Mouse (Mus musculus) heart, embryonic 12.5 days (tissue): ENCODE results near the gene Afap1l2. TPM values are rescaled to one million over a fixed set of nuclear protein-coding genes. Genes with fewer than 3 reads are reported as not detected.

Experiments used
- ATAC-seq: fragments of 200-750 bp; cut with Nextera tagmentation; 2 replicates; pipeline ENCODE4 v1.8.0; 2017; ENCODE audit warnings: moderate TSS enrichment, moderate library complexity; ENCODE audit not compliant: insufficient number of reproducible peaks, low FRiP score
- H3K27ac ChIP-seq: fragments of 300-500 bp; sonication (generic); 2 replicates; pipeline ENCODE4 v1.5.1; 2016; ENCODE audit warnings: mild to moderate bottlenecking, moderate library complexity; ENCODE audit not compliant: poor library complexity, severe bottlenecking
- H3K27me3 ChIP-seq: fragments of 300-500 bp; sonication (generic); replicated peaks from 2 replicates; pipeline ENCODE4 v1.6.1; 2016; ENCODE audit warnings: mild to moderate bottlenecking, moderate library complexity
- H3K36me3 ChIP-seq: fragments of 300-500 bp; sonication (generic); 2 replicates; pipeline ENCODE4 v1.6.1; 2016; ENCODE audit warnings: mild to moderate bottlenecking, moderate library complexity
- H3K4me1 ChIP-seq: fragments of 300-500 bp; sonication (generic); replicated peaks from 2 replicates; pipeline ENCODE4 v1.6.1; 2016; ENCODE audit warnings: mild to moderate bottlenecking
- H3K4me2 ChIP-seq: fragments of 300-500 bp; sonication (generic); 2 replicates; pipeline ENCODE4 v1.6.1; 2016; ENCODE audit warnings: mild to moderate bottlenecking, moderate library complexity
- H3K4me3 ChIP-seq: fragments of 300-500 bp; sonication (generic); 2 replicates; pipeline ENCODE4 v1.5.1; 2016; ENCODE audit warnings: mild to moderate bottlenecking
- H3K9ac ChIP-seq: fragments of 300-500 bp; sonication (generic); 2 replicates; pipeline ENCODE4 v1.6.1; 2016; ENCODE audit warnings: mild to moderate bottlenecking, moderate library complexity
- H3K9me3 ChIP-seq: fragments of 300-500 bp; sonication (generic); replicated peaks from 2 replicates; pipeline ENCODE4 v1.6.1; 2016; ENCODE audit warnings: mild to moderate bottlenecking, moderate library complexity
- WGBS: fragments of 180-500 bp; shearing (Covaris S2); methylation state at CpG from one replicate; pipeline ENCODE4 v1.1.7; 2016; 5-methylcytosine and 5-hydroxymethylcytosine counted together
- polyA plus RNA-seq: library from polyadenylated mRNA; unstranded; fragments of >200 nt; fragmentation: Nextera tagmentation; extraction: Ambion mirVana; gene quantifications from 2 replicates; pipeline ENCODE4 v1.2.1, GENCODE M21; 2016

Afap1l2 gene
- polyA plus RNA-seq, 1 experiment from 2014 or later, result 0.92 TPM

- Histone ChIP-seq H3K27me3 (peaks cover 16% of the 10 kb centered on the region; the same call in 1 of the 2 replicates), H3K9ac (no peak overlapping the region), H3K27ac (no peak overlapping the region), H3K36me3 (no peaks in the 10 kb centered on the region), H3K4me3 (no peak overlapping the region), H3K4me2 (no peak overlapping the region), H3K4me1 (no peaks in the 10 kb centered on the region), H3K9me3 (0 out of 2 replicates have a peak, but pooled peaks cover 5% of the 10 kb centered on the region)
- no peak for ATAC-seq
- 92% methylated on average over 3 of the region's 3 CpGs for WGBS
Measured at GRCm38 (mm10) chr19:56914658-56915057, 93.4 kb downstream of the Afap1l2 start.

- no peak overlapping the region for H3K27ac ChIP-seq
- peaks cover 20% of the 10 kb centered on the region; the same call in 1 of the 2 replicates for H3K27me3 ChIP-seq
- no peak overlapping the region for H3K4me3 ChIP-seq
- H3K36me3 ChIP-seq, result no peaks in the 10 kb centered on the region
- H3K4me2 ChIP-seq, result no peak overlapping the region
- no peak overlapping the region for H3K9ac ChIP-seq
- 0 out of 2 replicates have a peak, but pooled peaks cover 5% of the 10 kb centered on the region for H3K9me3 ChIP-seq
- ATAC-seq, result no peak
- H3K4me1 ChIP-seq, result no peaks in the 10 kb centered on the region
- WGBS, result 65% methylated on average over 4 of the region's 4 CpGs
Measured at GRCm38 (mm10) chr19:56913761-56914160, 94.3 kb downstream of the Afap1l2 start.

- no peak overlapping the region for H3K27ac ChIP-seq
- H3K27me3 ChIP-seq, result peaks cover 9% of the 10 kb centered on the region; the same call in 1 of the 2 replicates
- no peak overlapping the region for H3K9ac ChIP-seq
- H3K9me3 ChIP-seq, result 0 out of 2 replicates have a peak, but pooled peaks cover 5% of the 10 kb centered on the region
- 0 out of 2 replicates have a peak, but pooled peaks cover 3% of the 10 kb centered on the region for H3K4me1 ChIP-seq
- 57% methylated on average over 11 of the region's 11 CpGs for WGBS
- no peak overlapping the region for H3K4me2 ChIP-seq
- H3K4me3 ChIP-seq, result no peak overlapping the region
- no peaks in the 10 kb centered on the region for H3K36me3 ChIP-seq
- no peak for ATAC-seq
Measured at GRCm38 (mm10) chr19:56910561-56910960, 97.5 kb downstream of the Afap1l2 start.

GRCm38 (mm10) chr19:56908472-56909270 is 99.4 kb downstream of the Afap1l2 start:
- Histone ChIP-seq H3K27ac (no peak overlapping the region), H3K36me3 (no peaks in the 10 kb centered on the region), H3K9ac (no peak overlapping the region), H3K9me3 (no peaks in the 10 kb centered on the region), H3K4me2 (no peak overlapping the region), H3K27me3 (peaks cover 13% of the 10 kb centered on the region; the same call in 1 of the 2 replicates), H3K4me1 (0 out of 2 replicates have a peak, but pooled peaks cover 3% of the 10 kb centered on the region), H3K4me3 (no peak overlapping the region)
- 67% methylated on average over 17 of the region's 17 CpGs for WGBS
- ATAC-seq, result no peak

GRCm38 (mm10) chr19:56907850-56908249 is 100.2 kb downstream of the Afap1l2 start:
- H3K9me3 ChIP-seq, result no peaks in the 10 kb centered on the region
- no peak overlapping the region for H3K4me3 ChIP-seq
- H3K36me3 ChIP-seq, result no peaks in the 10 kb centered on the region
- H3K9ac ChIP-seq, result no peak overlapping the region
- H3K4me1 ChIP-seq, result 0 out of 2 replicates have a peak, but pooled peaks cover 3% of the 10 kb centered on the region
- no peak overlapping the region for H3K4me2 ChIP-seq
- ATAC-seq, result no peak
- H3K27me3 ChIP-seq, result peaks cover 13% of the 10 kb centered on the region; the same call in 1 of the 2 replicates
- WGBS, result 40% methylated on average over 3 of the region's 3 CpGs
- no peak overlapping the region for H3K27ac ChIP-seq

GRCm38 (mm10) chr19:56905395-56905794 is 102.6 kb downstream of the Afap1l2 start:
- Histone ChIP-seq H3K4me1 (0 out of 2 replicates have a peak, but pooled peaks cover 3% of the 10 kb centered on the region), H3K9me3 (no peaks in the 10 kb centered on the region), H3K4me3 (no peak overlapping the region), H3K36me3 (no peaks in the 10 kb centered on the region), H3K27ac (no peak overlapping the region), H3K27me3 (peaks cover 14% of the 10 kb centered on the region; the same call in 1 of the 2 replicates), H3K4me2 (no peak overlapping the region), H3K9ac (no peak overlapping the region)
- 80% methylated on average over 7 of the region's 7 CpGs for WGBS
- ATAC-seq, result no peak

DNA sequence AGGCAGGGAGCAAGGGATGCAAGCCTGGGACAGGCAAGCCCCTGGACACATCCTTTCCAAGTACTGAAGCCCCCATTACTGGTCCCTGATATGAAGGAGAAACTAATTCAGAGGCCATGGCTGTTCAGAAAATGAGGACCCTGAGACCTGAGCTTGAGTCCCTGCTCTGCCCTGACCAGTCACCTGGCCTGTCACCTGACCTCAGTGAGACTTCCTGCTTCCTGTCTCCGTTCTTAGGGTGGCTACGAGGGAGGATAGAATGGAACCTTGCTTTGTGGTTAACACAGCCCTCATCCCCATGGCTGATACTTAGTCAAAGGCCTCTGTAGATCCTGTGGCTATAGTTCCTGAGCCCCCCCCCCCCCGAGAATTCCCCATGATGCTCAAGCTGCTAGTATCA is 103.9 kb downstream of the Afap1l2 start:
- Histone ChIP-seq H3K36me3 (no peaks in the 10 kb centered on the region), H3K9me3 (no peaks in the 10 kb centered on the region), H3K9ac (no peak overlapping the region), H3K4me1 (0 out of 2 replicates have a peak, but pooled peaks cover 3% of the 10 kb centered on the region), H3K27me3 (peaks cover 12% of the 10 kb centered on the region; the same call in 1 of the 2 replicates), H3K4me3 (no peak overlapping the region), H3K27ac (no peak overlapping the region), H3K4me2 (no peak overlapping the region)
- no peak for ATAC-seq
- whole genome bisulfite sequencing, result 66% methylated on average over 3 of the region's 3 CpGs

DNA sequence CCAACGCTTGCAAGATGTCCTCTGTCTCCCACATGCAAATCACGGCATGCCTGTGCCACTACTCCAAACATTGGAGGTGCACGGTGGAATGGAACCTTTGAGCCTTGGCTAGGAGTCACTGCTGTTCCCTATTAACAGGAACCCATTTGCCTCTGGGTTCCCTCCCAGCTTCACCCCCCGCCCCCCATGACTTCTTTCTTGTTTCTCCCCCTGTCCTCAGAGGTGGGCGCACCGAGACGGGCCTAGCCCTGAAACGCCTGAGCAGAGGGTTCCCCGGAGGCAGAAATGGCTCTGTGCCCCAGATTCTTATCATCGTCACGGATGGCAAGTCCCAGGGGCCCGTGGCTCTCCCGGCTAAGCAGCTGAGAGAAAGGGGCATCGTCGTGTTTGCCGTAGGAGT is 110.4 kb downstream of the Afap1l2 start:
- H3K9me3 ChIP-seq, result no peaks in the 10 kb centered on the region
- H3K9ac ChIP-seq, result no peak overlapping the region
- WGBS, result 81% methylated on average over 16 of the region's 16 CpGs
- H3K27ac ChIP-seq, result no peak overlapping the region
- ATAC-seq, result no peak
- H3K4me3 ChIP-seq, result no peak overlapping the region
- H3K36me3 ChIP-seq, result no peaks in the 10 kb centered on the region
- peaks cover 5% of the 10 kb centered on the region; the same call in 1 of the 2 replicates for H3K4me1 ChIP-seq
- H3K4me2 ChIP-seq, result no peak overlapping the region
- H3K27me3 ChIP-seq, result peaks cover 5% of the 10 kb centered on the region; the same call in 1 of the 2 replicates

DNA sequence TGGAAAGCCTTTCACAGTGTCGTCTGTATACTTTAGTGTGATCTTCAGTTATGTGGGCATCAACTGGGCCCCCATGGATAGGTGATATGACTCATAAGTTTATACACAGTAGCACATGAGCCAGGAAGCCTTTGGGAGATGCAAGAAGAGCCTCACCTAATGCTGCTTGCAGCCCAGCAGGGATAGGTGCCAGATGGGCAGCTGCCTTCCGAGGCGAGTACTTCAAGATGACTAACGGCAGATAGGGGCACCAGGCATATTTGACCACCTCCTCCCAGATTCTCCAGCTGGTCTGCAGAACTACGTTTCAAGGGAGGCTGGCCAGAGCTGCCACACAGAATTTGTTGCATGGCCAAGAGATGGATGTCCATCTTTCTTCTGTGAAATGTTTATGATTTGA is 114.7 kb downstream of the Afap1l2 start:
- H3K4me2 ChIP-seq, result no peak overlapping the region
- H3K9ac ChIP-seq, result no peak overlapping the region
- H3K36me3 ChIP-seq, result no peaks in the 10 kb centered on the region
- H3K4me1 ChIP-seq, result peaks cover 9% of the 10 kb centered on the region; the same call in 1 of the 2 replicates
- H3K4me3 ChIP-seq, result no peak overlapping the region
- no peaks in the 10 kb centered on the region for H3K9me3 ChIP-seq
- no peak overlapping the region for H3K27ac ChIP-seq
- no peak for ATAC-seq
- 74% methylated on average over 5 of the region's 5 CpGs for WGBS
- no peaks in the 10 kb centered on the region; the same call in 1 of the 2 replicates for H3K27me3 ChIP-seq

- H3K9ac ChIP-seq, result no peak overlapping the region
- peaks cover 10% of the 10 kb centered on the region; the same call in 1 of the 2 replicates for H3K4me1 ChIP-seq
- no peaks in the 10 kb centered on the region; the same call in 1 of the 2 replicates for H3K27me3 ChIP-seq
- 82% methylated on average over 5 of the region's 5 CpGs for WGBS
- H3K4me3 ChIP-seq, result no peak overlapping the region
- H3K36me3 ChIP-seq, result no peaks in the 10 kb centered on the region
- H3K9me3 ChIP-seq, result no peaks in the 10 kb centered on the region
- ATAC-seq, result no peak
- no peak overlapping the region for H3K27ac ChIP-seq
- H3K4me2 ChIP-seq, result no peak overlapping the region
Measured at GRCm38 (mm10) chr19:56892586-56892985, 115.4 kb downstream of the Afap1l2 start.

GRCm38 (mm10) chr19:56891438-56891837 is 116.6 kb downstream of the Afap1l2 start:
- Histone ChIP-seq H3K9ac (no peak overlapping the region), H3K4me3 (no peak overlapping the region), H3K27me3 (no peaks in the 10 kb centered on the region; the same call in 1 of the 2 replicates), H3K4me1 (peaks cover 7% of the 10 kb centered on the region; the same call in 1 of the 2 replicates), H3K36me3 (no peaks in the 10 kb centered on the region), H3K27ac (no peak overlapping the region), H3K9me3 (no peaks in the 10 kb centered on the region), H3K4me2 (no peak overlapping the region)
- ATAC-seq, result no peak
- WGBS, result 42% methylated on average over 2 of the region's 2 CpGs
